Mouse (Mus musculus): ENCODE results near the gene Map1b.

GRCm38 (mm10) chr13:99393128-99393527 lies 123.2 kb downstream of the Map1b start:
- no peak for TF ChIP-seq MAFK (IDR thresholded peaks at IDR 0.05; ENCODE audit: insufficient read depth, low read depth, low read length)
- TF ChIP-seq CHD2 (IDR thresholded peaks at IDR 0.05; ENCODE audit: low read depth, low read length): no peak
- no peak for TF ChIP-seq ZC3H11A (IDR thresholded peaks at IDR 0.05; ENCODE audit: borderline replicate concordance, low read depth, low read length)
- TF ChIP-seq HCFC1 (IDR thresholded peaks at IDR 0.05; ENCODE audit: borderline replicate concordance, insufficient read depth, low read length): no peak
- no peak for TF ChIP-seq ZNF384 (IDR thresholded peaks at IDR 0.05; ENCODE audit: low read depth, low read length)

All from ES-E14 (cell line).